Mouse (Mus musculus): Measurements from ENCODE around the gene Pkn1. TPM values are rescaled to one million over a fixed set of nuclear protein-coding genes. Genes with fewer than 3 reads are reported as not detected.

Pkn1 gene
- 40.8 TPM for polyA plus RNA-seq (2014; fragmentation: Illumina TruSeq; extraction: RNeasy Lipid Tissue Mini Kit (QIAGEN cat#74804); ENCODE audit: low read depth, low replicate concordance)

GRCm38 (mm10) chr8:83698661-83699453 is at the start of gene Pkn1:
Gene Pkn1 (minus strand): TSS chr8:83699179.

GRCm38 (mm10) chr8:83740976-83741741 is 42.2 kb upstream of the Pkn1 start, which contains the start of gene Adgre5:
Gene Adgre5 (minus strand): TSS chr8:83741326.

GRCm38 (mm10) chr8:83715031-83715690 is 16.2 kb upstream of the Pkn1 start, which contains the start of gene Ddx39:
Gene Ddx39 (plus strand): TSS chr8:83715177.

DNA sequence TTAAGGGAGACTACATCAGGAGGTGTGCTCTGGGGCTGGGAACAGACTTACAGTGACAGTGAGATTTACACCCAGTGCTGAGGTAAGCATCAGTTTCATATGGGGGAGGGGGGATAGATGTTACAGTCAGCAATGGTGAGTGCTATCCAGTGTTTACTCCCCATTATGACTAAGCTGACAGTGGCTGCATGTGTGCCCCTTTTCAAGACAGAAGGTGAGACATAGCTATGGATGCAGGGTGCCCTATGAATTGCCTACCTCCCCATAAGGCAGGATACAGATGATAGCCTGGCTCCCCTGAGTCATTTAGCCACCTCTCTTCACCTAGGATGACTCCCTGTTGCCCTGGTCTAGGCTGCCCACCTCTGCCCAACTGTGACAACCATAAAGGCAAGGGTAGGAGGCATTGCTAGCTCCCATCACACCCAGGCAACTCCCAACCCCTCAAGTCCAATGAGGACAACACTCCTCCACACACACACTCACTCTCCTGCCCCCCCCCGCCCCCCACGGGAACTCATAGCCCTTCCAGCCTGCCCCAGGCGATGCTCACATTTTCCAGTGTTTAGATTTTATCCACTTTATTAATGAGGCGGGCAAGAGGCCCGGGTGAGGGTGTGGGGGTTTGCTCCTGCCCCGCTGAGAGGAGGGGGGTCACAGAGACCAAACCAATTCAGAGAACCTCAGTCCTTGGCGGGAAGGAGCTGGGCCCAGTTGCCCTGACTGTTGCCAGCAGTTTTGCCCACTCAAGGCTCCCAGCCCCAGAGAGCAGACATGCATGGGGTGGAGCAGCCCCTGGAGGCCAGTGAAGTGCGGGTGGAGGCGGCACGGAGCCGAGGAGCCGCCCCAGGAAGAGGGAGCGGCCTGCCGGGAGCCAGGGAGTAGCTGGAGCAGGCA is 32.8 kb downstream of the Pkn1 start, which contains the start of gene Ptger1:
Gene Ptger1 (plus strand): TSS at position 710 of the 897 bp plus-strand sequence.

DNA sequence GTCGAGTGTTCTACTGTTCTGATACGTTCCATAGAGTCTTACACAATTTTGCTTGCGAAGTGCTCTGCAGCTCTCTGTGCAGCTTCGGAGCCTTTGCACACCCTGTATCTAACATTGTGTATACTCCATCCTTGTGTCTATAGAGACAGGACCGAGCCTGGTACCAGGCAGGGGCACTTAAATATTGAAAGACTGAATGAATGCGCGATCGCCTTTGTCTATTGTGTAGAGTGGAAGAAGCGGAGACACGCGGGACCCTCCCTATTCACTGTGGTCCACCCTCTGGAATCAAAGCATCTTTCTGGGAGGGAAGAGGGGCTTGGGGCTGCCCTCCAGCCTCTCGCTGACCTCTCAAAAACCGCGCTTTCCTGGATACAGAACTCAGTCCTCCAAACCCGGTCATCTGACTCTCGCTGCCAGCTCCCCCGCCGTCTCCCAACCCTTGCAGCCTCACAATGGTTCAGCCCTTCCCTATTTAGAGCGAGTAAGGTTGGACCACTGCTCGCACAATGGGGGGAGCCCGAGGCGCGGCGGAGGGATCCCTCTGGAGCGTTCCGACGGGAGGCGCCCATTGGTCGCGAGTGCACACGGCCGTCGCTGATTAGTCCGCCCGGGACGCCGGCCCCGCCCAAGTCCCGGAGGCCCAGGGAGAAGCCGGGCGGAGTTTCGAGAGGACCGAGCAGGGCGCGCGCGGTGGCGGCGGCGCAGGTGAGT is 46.8 kb downstream of the Pkn1 start, which contains the start of gene Gipc1:
Gene Gipc1 (plus strand): TSS at position 648 of the 714 bp plus-strand sequence.

Other genes starting within 250 kb of the Pkn1 start
- 88.1 TPM for gene Scoc, start 240.8 kb downstream of the Pkn1 start, polyA plus RNA-seq (2014; fragmentation: Illumina TruSeq; extraction: RNeasy Lipid Tissue Mini Kit (QIAGEN cat#74804); ENCODE audit: low read depth, low replicate concordance)
- not detected for gene Olfr370, start 163.4 kb downstream of the Pkn1 start, polyA plus RNA-seq (2014; fragmentation: Illumina TruSeq; extraction: RNeasy Lipid Tissue Mini Kit (QIAGEN cat#74804); ENCODE audit: low read depth, low replicate concordance)
- 866 TPM for gene Ndufb7, start 132.5 kb downstream of the Pkn1 start, polyA plus RNA-seq (2014; fragmentation: Illumina TruSeq; extraction: RNeasy Lipid Tissue Mini Kit (QIAGEN cat#74804); ENCODE audit: low read depth, low replicate concordance)
- gene Tecr, start 91.2 kb downstream of the Pkn1 start, polyA plus RNA-seq (2014; fragmentation: Illumina TruSeq; extraction: RNeasy Lipid Tissue Mini Kit (QIAGEN cat#74804); ENCODE audit: low read depth, low replicate concordance): 562 TPM
- 17.8 TPM for gene Dnajb1, start 91.0 kb downstream of the Pkn1 start, polyA plus RNA-seq (2014; fragmentation: Illumina TruSeq; extraction: RNeasy Lipid Tissue Mini Kit (QIAGEN cat#74804); ENCODE audit: low read depth, low replicate concordance)
- gene Gipc1, start 46.5 kb downstream of the Pkn1 start, polyA plus RNA-seq (2014; fragmentation: Illumina TruSeq; extraction: RNeasy Lipid Tissue Mini Kit (QIAGEN cat#74804); ENCODE audit: low read depth, low replicate concordance): 28.1 TPM
- 0.16 TPM for gene Ptger1, start 32.5 kb downstream of the Pkn1 start, polyA plus RNA-seq (2014; fragmentation: Illumina TruSeq; extraction: RNeasy Lipid Tissue Mini Kit (QIAGEN cat#74804); ENCODE audit: low read depth, low replicate concordance)
- gene Ddx39, start 16.0 kb upstream of the Pkn1 start, polyA plus RNA-seq (2014; fragmentation: Illumina TruSeq; extraction: RNeasy Lipid Tissue Mini Kit (QIAGEN cat#74804); ENCODE audit: low read depth, low replicate concordance): 19.5 TPM
- 45.7 TPM for gene Adgre5, start 42.1 kb upstream of the Pkn1 start, polyA plus RNA-seq (2014; fragmentation: Illumina TruSeq; extraction: RNeasy Lipid Tissue Mini Kit (QIAGEN cat#74804); ENCODE audit: low read depth, low replicate concordance)
- 11.6 TPM for gene Adgrl1, start 200.9 kb upstream of the Pkn1 start, polyA plus RNA-seq (2014; fragmentation: Illumina TruSeq; extraction: RNeasy Lipid Tissue Mini Kit (QIAGEN cat#74804); ENCODE audit: low read depth, low replicate concordance)